Mouse (Mus musculus) monocyte, adult 5-6 weeks (primary cell): ENCODE measurements around the gene Deup1. TPM values are rescaled to one million over a fixed set of nuclear protein-coding genes. Genes with fewer than 3 reads are reported as not detected.

ENCODE experiments used
- ATAC-seq: fragments of 153-309, 156-312 bp; replicated peaks from 2 replicates; pipeline ENCODE4 v1.8.0; 2017; ENCODE audit warnings: mild to moderate bottlenecking; ENCODE audit not compliant: low TSS enrichment, insufficient number of reproducible peaks, severe bottlenecking, poor library complexity, low FRiP score
- total RNA-seq: library from RNA; stranded (forward); fragments of 200-1000, 200-491, 200-594 nt; gene quantifications from 3 replicates; pipeline ENCODE4 v1.2.3, GENCODE M21; 2017

Deup1 gene
- total RNA-seq, 1 experiment from 2014 or later, result not detected

DNA sequence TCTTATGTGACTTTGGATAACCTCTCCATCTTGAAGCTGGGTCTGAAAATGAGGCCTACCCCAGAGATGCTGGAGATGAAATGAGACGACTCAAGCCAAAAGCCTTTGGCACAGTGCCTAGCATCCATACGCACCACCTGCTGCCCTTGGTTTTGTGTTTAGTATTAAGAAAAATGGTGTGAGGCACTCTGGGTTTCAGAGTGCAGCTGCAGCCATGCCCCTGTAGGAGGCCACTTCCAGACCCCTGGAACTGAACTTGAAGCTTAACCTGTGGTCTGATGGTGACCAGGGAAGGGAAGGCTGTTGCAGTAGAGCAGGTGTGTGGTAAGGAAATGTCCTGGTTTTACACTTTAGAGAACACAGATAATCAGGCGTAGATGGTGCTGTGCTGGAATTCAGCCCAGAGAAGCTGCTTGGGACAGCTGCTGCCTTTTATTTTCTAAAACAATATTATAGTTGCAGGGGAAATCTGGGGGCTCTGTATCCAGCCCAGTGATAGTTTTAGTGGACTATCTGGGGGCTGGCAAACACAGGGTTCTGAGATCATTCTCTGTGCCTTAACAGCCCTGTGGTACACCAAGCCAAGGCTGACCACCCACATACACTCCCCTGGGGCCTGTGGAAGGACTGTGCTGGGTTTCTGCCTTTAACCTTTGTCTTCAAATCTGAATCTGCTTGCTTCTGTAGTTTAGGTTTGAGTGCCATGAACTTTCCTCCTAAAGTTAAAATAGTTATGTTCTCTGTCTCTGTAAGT is 117.0 kb downstream of the Deup1 start:
- no peak for ATAC-seq

Other genes with a start within 250 kb of the Deup1 start
- gene Smco4, start 134.5 kb downstream of the Deup1 start, total RNA-seq, result 1.8 to 2.1 TPM in 2 of 3 replicates, not detected in the other
- gene Slc36a4, start 81.8 kb upstream of the Deup1 start, total RNA-seq, result 7.6 to 15.0 TPM (median 11.3 TPM) in 3 replicates
- not detected in 3 replicates for gene Mtnr1b, start 246.6 kb upstream of the Deup1 start, total RNA-seq